Mouse (Mus musculus) neural tube, embryonic 13.5 days (tissue): ENCODE measurements at regions not wholly inside any gene's neighbourhood (a gene's known extent, or its start where the extent isn't known, plus 50 kb on each side); places are given as distances from the start of the nearest gene placed in this dataset.
A peak's percentile ranks its signal among the peaks of the same experiment; 100 is the strongest.
"Not testable (repeated sequence)": the region's sequence is repeated elsewhere in the genome, so short reads cannot be mapped to it uniquely, and the experiment has no call there.

Source experiments
- ATAC-seq: fragments of 200-750 bp; cut with Nextera tagmentation; 2 replicates; pipeline ENCODE4 v1.8.0; 2017; ENCODE audit warnings: low read depth, mild to moderate bottlenecking, moderate TSS enrichment, moderate library complexity
- H3K27ac ChIP-seq: fragments of 300-500 bp; sonication (generic); replicated peaks from 2 replicates; pipeline ENCODE4 v1.5.1; 2015; ENCODE audit warnings: moderate library complexity, mild to moderate bottlenecking, inconsistent platforms
- H3K27me3 ChIP-seq: fragments of 300-500 bp; sonication (generic); 2 replicates; pipeline ENCODE4 v1.6.1; 2015; ENCODE audit warnings: mild to moderate bottlenecking, inconsistent platforms
- H3K36me3 ChIP-seq: fragments of 300-500 bp; sonication (generic); 2 replicates; pipeline ENCODE4 v1.6.1; 2015; ENCODE audit warnings: mild to moderate bottlenecking, inconsistent platforms
- H3K4me1 ChIP-seq: fragments of 300-500 bp; sonication (generic); replicated peaks from 2 replicates; pipeline ENCODE4 v1.6.1; 2015; ENCODE audit warnings: inconsistent platforms
- H3K4me2 ChIP-seq: fragments of 300-500 bp; sonication (generic); 2 replicates; pipeline ENCODE4 v1.6.1; 2015; ENCODE audit warnings: inconsistent platforms, mild to moderate bottlenecking, moderate library complexity
- H3K4me3 ChIP-seq: fragments of 300-500 bp; sonication (generic); 2 replicates; pipeline ENCODE4 v1.5.1; 2015; ENCODE audit warnings: mild to moderate bottlenecking, inconsistent platforms
- H3K9ac ChIP-seq: fragments of 300-500 bp; sonication (generic); 2 replicates; pipeline ENCODE4 v1.6.1; 2015; ENCODE audit warnings: moderate library complexity, mild to moderate bottlenecking, inconsistent platforms
- H3K9me3 ChIP-seq: fragments of 300-500 bp; sonication (generic); 2 replicates; pipeline ENCODE4 v1.6.1; 2016; ENCODE audit warnings: inconsistent platforms
- WGBS: fragments of 180-500 bp; shearing (Covaris S2); methylation state at CpG from one replicate; pipeline ENCODE4 v1.1.7; 2015; 5-methylcytosine and 5-hydroxymethylcytosine counted together

- not testable (repeated sequence) for H3K27ac ChIP-seq, H3K4me1 ChIP-seq, ATAC-seq, H3K4me2 ChIP-seq, H3K9me3 ChIP-seq, H3K36me3 ChIP-seq, H3K4me3 ChIP-seq, H3K27me3 ChIP-seq, H3K9ac ChIP-seq
- WGBS = 87% methylated on average over 4 of the region's 4 CpGs
Observed at GRCm38 (mm10) chr12:93754505-93754904, 1905.5 kb upstream of the Sel1l start.

- WGBS = 51% methylated on average over 4 of the region's 4 CpGs
- no peak overlapping the region for H3K4me3 ChIP-seq
- no peaks in the 10 kb centered on the region for H3K4me1 ChIP-seq
- no peak overlapping the region for H3K4me2 ChIP-seq
- no peaks in the 10 kb centered on the region for H3K9me3 ChIP-seq
- ATAC-seq = peak; percentile 74
- no peak overlapping the region for H3K9ac ChIP-seq
- no peaks in the 10 kb centered on the region for H3K27me3 ChIP-seq
- no peak overlapping the region for H3K27ac ChIP-seq
- H3K36me3 ChIP-seq = no peaks in the 10 kb centered on the region
Observed at GRCm38 (mm10) chr12:93748300-93748847, 1899.4 kb upstream of the Sel1l start.

- 50% methylated on average over 2 of the region's 2 CpGs for WGBS
- Histone ChIP-seq H3K9ac (no peak overlapping the region), H3K4me1 (no peaks in the 10 kb centered on the region), H3K36me3 (no peaks in the 10 kb centered on the region), H3K9me3 (no peaks in the 10 kb centered on the region), H3K4me2 (no peak overlapping the region), H3K27me3 (no peaks in the 10 kb centered on the region), H3K4me3 (no peak overlapping the region), H3K27ac (no peak overlapping the region)
- no peak for ATAC-seq
Observed at GRCm38 (mm10) chr12:93718704-93719497, 1869.9 kb upstream of the Sel1l start.

GRCm38 (mm10) chr12:93705956-93706355 is 1857.0 kb upstream of the Sel1l start:
- 88% methylated on average over 1 of the region's 1 CpGs for WGBS
- H3K4me3 ChIP-seq = no peak overlapping the region
- no peak for ATAC-seq

GRCm38 (mm10) chr12:93687196-93687595 is 1838.2 kb upstream of the Sel1l start:
- 67% methylated on average over 2 of the region's 2 CpGs for WGBS
- no peaks in the 10 kb centered on the region for H3K9me3 ChIP-seq
- H3K4me1 ChIP-seq = no peaks in the 10 kb centered on the region

More at GRCm38 (mm10) chr12:93705956-93706355, 1857.0 kb upstream of the Sel1l start:
- no peaks in the 10 kb centered on the region for H3K27me3 ChIP-seq
- H3K9ac ChIP-seq = no peak overlapping the region
- no peak overlapping the region for H3K27ac ChIP-seq
- H3K9me3 ChIP-seq = no peaks in the 10 kb centered on the region
- H3K4me1 ChIP-seq = no peaks in the 10 kb centered on the region
- no peak overlapping the region for H3K4me2 ChIP-seq
- H3K36me3 ChIP-seq = no peaks in the 10 kb centered on the region

GRCm38 (mm10) chr12:93684385-93684784 is 1835.4 kb upstream of the Sel1l start:
- 83% methylated on average over 1 of the region's 1 CpGs for WGBS
- no peak for ATAC-seq
- H3K4me1 ChIP-seq = no peaks in the 10 kb centered on the region

More at GRCm38 (mm10) chr12:93687196-93687595, 1838.2 kb upstream of the Sel1l start:
- no peak for ATAC-seq
- H3K36me3 ChIP-seq = no peaks in the 10 kb centered on the region
- no peak overlapping the region for H3K4me2 ChIP-seq
- H3K27ac ChIP-seq = no peak overlapping the region
- H3K4me3 ChIP-seq = no peak overlapping the region
- H3K9ac ChIP-seq = no peak overlapping the region
- no peaks in the 10 kb centered on the region for H3K27me3 ChIP-seq

GRCm38 (mm10) chr12:93677478-93677877 is 1828.5 kb upstream of the Sel1l start:
- H3K27me3 ChIP-seq = no peaks in the 10 kb centered on the region
- H3K36me3 ChIP-seq = no peaks in the 10 kb centered on the region
- H3K4me1 ChIP-seq = no peaks in the 10 kb centered on the region
- ATAC-seq = no peak
- no peak overlapping the region for H3K4me3 ChIP-seq
- no peak overlapping the region for H3K9ac ChIP-seq
- 98% methylated on average over 1 of the region's 1 CpGs for WGBS
- H3K4me2 ChIP-seq = no peak overlapping the region
- no peaks in the 10 kb centered on the region for H3K9me3 ChIP-seq
- H3K27ac ChIP-seq = no peak overlapping the region

More at GRCm38 (mm10) chr12:93684385-93684784, 1835.4 kb upstream of the Sel1l start:
- Histone ChIP-seq H3K4me2 (no peak overlapping the region), H3K27ac (no peak overlapping the region), H3K36me3 (no peaks in the 10 kb centered on the region), H3K9me3 (no peaks in the 10 kb centered on the region), H3K4me3 (no peak overlapping the region), H3K9ac (no peak overlapping the region), H3K27me3 (no peaks in the 10 kb centered on the region)

- Histone ChIP-seq H3K4me2 (no peak overlapping the region), H3K9ac (no peak overlapping the region), H3K4me1 (no peaks in the 10 kb centered on the region), H3K36me3 (no peaks in the 10 kb centered on the region), H3K27ac (no peak overlapping the region), H3K9me3 (no peaks in the 10 kb centered on the region), H3K27me3 (no peaks in the 10 kb centered on the region), H3K4me3 (no peak overlapping the region)
- no peak for ATAC-seq
Observed at GRCm38 (mm10) chr12:93675032-93675431, 1826.1 kb upstream of the Sel1l start.

GRCm38 (mm10) chr12:93669211-93669610 is 1820.3 kb upstream of the Sel1l start:
- no peaks in the 10 kb centered on the region for H3K36me3 ChIP-seq
- ATAC-seq = no peak

GRCm38 (mm10) chr12:93666799-93667198 is 1817.8 kb upstream of the Sel1l start:
- ATAC-seq = no peak
- no peak overlapping the region for H3K4me3 ChIP-seq
- 84% methylated on average over 1 of the region's 1 CpGs for WGBS
- no peaks in the 10 kb centered on the region for H3K4me1 ChIP-seq
- H3K36me3 ChIP-seq = no peaks in the 10 kb centered on the region
- H3K9me3 ChIP-seq = no peaks in the 10 kb centered on the region
- H3K4me2 ChIP-seq = no peak overlapping the region
- H3K27me3 ChIP-seq = no peaks in the 10 kb centered on the region
- no peak overlapping the region for H3K27ac ChIP-seq
- H3K9ac ChIP-seq = no peak overlapping the region

More at GRCm38 (mm10) chr12:93669211-93669610, 1820.3 kb upstream of the Sel1l start:
- Histone ChIP-seq H3K9me3 (no peaks in the 10 kb centered on the region), H3K9ac (no peak overlapping the region), H3K4me1 (no peaks in the 10 kb centered on the region), H3K27ac (no peak overlapping the region), H3K4me3 (no peak overlapping the region), H3K4me2 (no peak overlapping the region), H3K27me3 (no peaks in the 10 kb centered on the region)
- WGBS = 56% methylated on average over 2 of the region's 2 CpGs
